Mouse (Mus musculus): Measurements from ENCODE around the gene Utp6. TPM values are rescaled to one million over a fixed set of nuclear protein-coding genes. Genes with fewer than 3 reads are reported as not detected.
A peak's percentile ranks its signal among the peaks of the same experiment; 100 is the strongest.

Utp6 gene
- total RNA-seq, 1 experiment = 79.7 TPM

GRCm38 (mm10) chr11:79976222-79976621 lies 14.0 kb upstream of the Utp6 start:
- Histone ChIP-seq H3K9ac (ENCODE audit: insufficient read depth, low read depth, low read length, poor library complexity, severe bottlenecking) (no peak overlapping the region), H3K9me3 (ENCODE audit: control insufficient read depth, insufficient read depth, low read depth, low read length) (no peaks in the 10 kb centered on the region), H3K27ac (ENCODE audit: insufficient read depth, low read depth, low read length, poor library complexity, severe bottlenecking) (peak overlapping the region; percentile 65; the same call in 1 of the 2 replicates), H3K4me1 (ENCODE audit: control insufficient read depth in 2 of 2, insufficient read depth in 2 of 2, low read length in 2 of 2, poor library complexity in 1 of 2) (peaks cover 7 to 11% of the 10 kb centered on the region in 2 experiments; a peak in 3 of 4 replicates), H3K36me3 (ENCODE audit: control insufficient read depth, insufficient read depth, low read length, poor library complexity, severe bottlenecking) (no peaks in the 10 kb centered on the region), H3K4me3 (ENCODE audit: insufficient read depth in 1 of 2, low read depth in 1 of 2, low read length in 2 of 2, poor library complexity in 1 of 2, severe bottlenecking in 1 of 2) (no peak overlapping the region)
- in situ Hi-C loops (cut with MboI; ENCODE audit: low sequenced_read_pairs in 2 of 2, unreplicated experiment in 2 of 2) = no loop called here
- no peak for DNase-seq (ENCODE audit: low read depth, low spot score)
- TF ChIP-seq MAFK (IDR thresholded peaks at IDR 0.05; ENCODE audit: insufficient read depth, low read depth, low read length) = peak; percentile 63; the same call in 1 of the 2 replicates
- no peak for TF ChIP-seq ZNF384 (IDR thresholded peaks at IDR 0.05; ENCODE audit: low read depth, low read length)

- H3K9me3 ChIP-seq (ENCODE audit: control insufficient read depth, insufficient read depth, low read depth, low read length) = no peaks in the 10 kb centered on the region
- no peak overlapping the region; the same call in 1 of the 2 replicates for H3K9ac ChIP-seq (ENCODE audit: insufficient read depth, low read depth, low read length, poor library complexity, severe bottlenecking)
- H3K27ac ChIP-seq (ENCODE audit: insufficient read depth, low read depth, low read length, poor library complexity, severe bottlenecking) = peak overlapping the region; percentile 59; the same call in 1 of the 2 replicates
- TF ChIP-seq ZNF384 (IDR thresholded peaks at IDR 0.05; ENCODE audit: low read depth, low read length) (no peak), HCFC1 (IDR thresholded peaks at IDR 0.05; ENCODE audit: borderline replicate concordance, insufficient read depth, low read length) (no peak), CHD2 (IDR thresholded peaks at IDR 0.05; ENCODE audit: low read depth, low read length) (no peak), MAFK (IDR thresholded peaks at IDR 0.05; ENCODE audit: insufficient read depth, low read depth, low read length) (no peak), ZC3H11A (IDR thresholded peaks at IDR 0.05; ENCODE audit: borderline replicate concordance, low read depth, low read length) (no peak)
- H3K4me3 ChIP-seq (ENCODE audit: insufficient read depth in 1 of 2, low read depth in 1 of 2, low read length in 2 of 2, poor library complexity in 1 of 2, severe bottlenecking in 1 of 2) = no peak overlapping the region; a peak in 1 of 4 replicates
- no peak for DNase-seq (ENCODE audit: low read depth, low spot score)
- H3K4me1 ChIP-seq (ENCODE audit: control insufficient read depth in 2 of 2, insufficient read depth in 2 of 2, low read length in 2 of 2, poor library complexity in 1 of 2) = peaks cover 6 to 7% of the 10 kb centered on the region in 2 experiments; a peak in 3 of 4 replicates
- H3K36me3 ChIP-seq (ENCODE audit: control insufficient read depth, insufficient read depth, low read length, poor library complexity, severe bottlenecking) = no peaks in the 10 kb centered on the region
- in situ Hi-C loops (cut with MboI; ENCODE audit: low sequenced_read_pairs in 2 of 2, unreplicated experiment in 2 of 2) = no loop called here
These were observed 13.2 kb upstream of the Utp6 start for GRCm38 (mm10) chr11:79975377-79975776.

- peak overlapping the region; percentile 64 for H3K9ac ChIP-seq (ENCODE audit: insufficient read depth, low read depth, low read length, poor library complexity, severe bottlenecking)
- DNase-seq (ENCODE audit: low read depth, low spot score) = no peak
- no peaks in the 10 kb centered on the region for H3K9me3 ChIP-seq (ENCODE audit: control insufficient read depth, insufficient read depth, low read depth, low read length)
- H3K36me3 ChIP-seq (ENCODE audit: control insufficient read depth, insufficient read depth, low read length, poor library complexity, severe bottlenecking) = no peaks in the 10 kb centered on the region
- peak overlapping the region; percentile 61 to 62 for H3K4me3 ChIP-seq (ENCODE audit: insufficient read depth in 1 of 2, low read depth in 1 of 2, low read length in 2 of 2, poor library complexity in 1 of 2, severe bottlenecking in 1 of 2)
- H3K4me1 ChIP-seq (ENCODE audit: control insufficient read depth in 2 of 2, insufficient read depth in 2 of 2, low read length in 2 of 2, poor library complexity in 1 of 2) = peaks cover 2 to 7% of the 10 kb centered on the region in 2 experiments; a peak in 1 of 4 replicates
- TF ChIP-seq ZC3H11A (IDR thresholded peaks at IDR 0.05; ENCODE audit: borderline replicate concordance, low read depth, low read length) = no peak
- no peak for TF ChIP-seq ZNF384 (IDR thresholded peaks at IDR 0.05; ENCODE audit: low read depth, low read length)
- TF ChIP-seq CHD2 (IDR thresholded peaks at IDR 0.05; ENCODE audit: low read depth, low read length) = no peak
- TF ChIP-seq HCFC1 (IDR thresholded peaks at IDR 0.05; ENCODE audit: borderline replicate concordance, insufficient read depth, low read length) = no peak
- TF ChIP-seq MAFK (IDR thresholded peaks at IDR 0.05; ENCODE audit: insufficient read depth, low read depth, low read length) = no peak
- peak overlapping the region; percentile 4; the same call in 1 of the 2 replicates for H3K27ac ChIP-seq (ENCODE audit: insufficient read depth, low read depth, low read length, poor library complexity, severe bottlenecking)
- in situ Hi-C loops (cut with MboI; ENCODE audit: low sequenced_read_pairs in 2 of 2, unreplicated experiment in 2 of 2) = no loop called here
These were observed 11.7 kb upstream of the Utp6 start for GRCm38 (mm10) chr11:79973626-79974476.

GRCm38 (mm10) chr11:79973133-79973532 lies 10.9 kb upstream of the Utp6 start:
- in situ Hi-C loops (cut with MboI; ENCODE audit: low sequenced_read_pairs in 2 of 2, unreplicated experiment in 2 of 2) = no loop called here
- H3K9ac ChIP-seq (ENCODE audit: insufficient read depth, low read depth, low read length, poor library complexity, severe bottlenecking) = no peak overlapping the region; the same call in 1 of the 2 replicates
- no peaks in the 10 kb centered on the region for H3K9me3 ChIP-seq (ENCODE audit: control insufficient read depth, insufficient read depth, low read depth, low read length)
- peak overlapping the region; percentile 61 to 62 for H3K4me3 ChIP-seq (ENCODE audit: insufficient read depth in 1 of 2, low read depth in 1 of 2, low read length in 2 of 2, poor library complexity in 1 of 2, severe bottlenecking in 1 of 2)
- no peak overlapping the region; the same call in 1 of the 2 replicates for H3K27ac ChIP-seq (ENCODE audit: insufficient read depth, low read depth, low read length, poor library complexity, severe bottlenecking)
- DNase-seq (ENCODE audit: low read depth, low spot score) = no peak
- H3K4me1 ChIP-seq (ENCODE audit: control insufficient read depth in 2 of 2, insufficient read depth in 2 of 2, low read length in 2 of 2, poor library complexity in 1 of 2) = 0 out of 4 replicates have a peak, but pooled peaks cover 2 to 7% of the 10 kb centered on the region in 2 experiments
- TF ChIP-seq ZNF384 (IDR thresholded peaks at IDR 0.05; ENCODE audit: low read depth, low read length) (no peak), MAFK (IDR thresholded peaks at IDR 0.05; ENCODE audit: insufficient read depth, low read depth, low read length) (no peak), CHD2 (IDR thresholded peaks at IDR 0.05; ENCODE audit: low read depth, low read length) (no peak), HCFC1 (IDR thresholded peaks at IDR 0.05; ENCODE audit: borderline replicate concordance, insufficient read depth, low read length) (no peak), ZC3H11A (IDR thresholded peaks at IDR 0.05; ENCODE audit: borderline replicate concordance, low read depth, low read length) (no peak)
- H3K36me3 ChIP-seq (ENCODE audit: control insufficient read depth, insufficient read depth, low read length, poor library complexity, severe bottlenecking) = no peaks in the 10 kb centered on the region
